Mouse (Mus musculus) MEL (cell line): ENCODE measurements around the gene Utp20. TPM values are rescaled to one million over a fixed set of nuclear protein-coding genes. Genes with fewer than 3 reads are reported as not detected.

Experiments used
- DNase-seq: peaks from one replicate; pipeline ENCODE4 v3.0.0; 2011; ENCODE audit warnings: low read depth, low spot score
- H3K27ac ChIP-seq: 2 replicates; pipeline ENCODE4 v1.5.1; 2012; ENCODE audit warnings: low read depth, mild to moderate bottlenecking, control low read depth, low read length, moderate library complexity; ENCODE audit not compliant: control insufficient read depth
- H3K27me3 ChIP-seq, 2 experiments: fragments of 150-350 bp in 1 of 2; sonication (generic) in 1 of 2; 2 replicates each; pipeline ENCODE4 v1.6.1; 2012; ENCODE audit warnings: low read length in 2 of 2, mild to moderate bottlenecking in 2 of 2, improper control_type of control experiment in 1 of 2, moderate library complexity in 1 of 2; ENCODE audit not compliant: insufficient read depth in 2 of 2, control insufficient read depth in 1 of 2
- H3K36me3 ChIP-seq, 2 experiments: 2 replicates each; pipeline ENCODE4 v1.6.1; 2012 to 2014; ENCODE audit warnings: low read length in 2 of 2, improper control_type of control experiment in 1 of 2, inconsistent platforms in 1 of 2, mild to moderate bottlenecking in 1 of 2; ENCODE audit not compliant: insufficient read depth in 2 of 2, control insufficient read depth in 1 of 2
- H3K4me1 ChIP-seq, 2 experiments: fragments of 150-350 bp in 1 of 2; sonication (generic) in 1 of 2; 2 replicates each; pipeline ENCODE4 v1.6.1; 2012; ENCODE audit warnings: low read length in 2 of 2, improper control_type of control experiment in 1 of 2, mild to moderate bottlenecking in 1 of 2; ENCODE audit not compliant: insufficient read depth in 2 of 2, control insufficient read depth in 1 of 2
- H3K4me3 ChIP-seq, 2 experiments: fragments of 150-350 bp in 1 of 2; sonication (generic) in 1 of 2; 2 replicates each; pipeline ENCODE4 v1.5.1; 2012; ENCODE audit warnings: low read depth in 2 of 2, low read length in 2 of 2, mild to moderate bottlenecking in 2 of 2, moderate library complexity in 2 of 2, control low read depth in 1 of 2, improper control_type of control experiment in 1 of 2; ENCODE audit not compliant: control insufficient read depth in 1 of 2, insufficient read depth in 1 of 2
- H3K79me2 ChIP-seq: 2 replicates; pipeline ENCODE4 v1.6.1; 2012; ENCODE audit warnings: mild to moderate bottlenecking, low read length, moderate library complexity; ENCODE audit not compliant: control insufficient read depth, poor library complexity, insufficient read depth
- H3K9ac ChIP-seq: 2 replicates; pipeline ENCODE4 v1.6.1; 2012; ENCODE audit warnings: low read depth, mild to moderate bottlenecking, control low read depth, low read length, moderate library complexity; ENCODE audit not compliant: control insufficient read depth, poor library complexity, severe bottlenecking
- H3K9me3 ChIP-seq: fragments of 150-350 bp; sonication (generic); replicated peaks from 2 replicates; pipeline ENCODE4 v1.6.1; 2012; ENCODE audit warnings: mild to moderate bottlenecking, low read length, improper control_type of control experiment, moderate library complexity; ENCODE audit not compliant: insufficient read depth
- BHLHE40 ChIP-seq: IDR thresholded peaks from 2 replicates; pipeline ENCODE4 v1.6.1; 2012; ENCODE audit warnings: low read depth, mild to moderate bottlenecking, inconsistent platforms, low read length, improper control_type of control experiment, borderline replicate concordance
- CTCF ChIP-seq, 3 experiments: IDR thresholded peaks in 2 of 3; conservative IDR thresholded peaks in 1 of 3; 2 replicates each; pipeline ENCODE4 v1.5.1; 2011 to 2012; ENCODE audit warnings: low read length in 3 of 3, low read depth in 2 of 3, mild to moderate bottlenecking in 2 of 3, improper control_type of control experiment in 1 of 3, inconsistent platforms in 1 of 3, mixed read lengths in 1 of 3, moderate library complexity in 1 of 3; ENCODE audit not compliant: control insufficient read depth in 1 of 3, insufficient read depth in 1 of 3, poor library complexity in 1 of 3, severe bottlenecking in 1 of 3
- E2F4 ChIP-seq: IDR thresholded peaks from 2 replicates; pipeline ENCODE4 v1.6.1; 2011; ENCODE audit warnings: low read depth, low read length, improper control_type of control experiment, borderline replicate concordance
- ELF1 ChIP-seq: IDR thresholded peaks from 2 replicates; pipeline ENCODE4 v1.6.1; 2014; ENCODE audit warnings: low read depth, mild to moderate bottlenecking, inconsistent platforms, low read length, improper control_type of control experiment, moderate library complexity
- ETS1 ChIP-seq: IDR thresholded peaks from 2 replicates; pipeline ENCODE4 v1.6.1; 2012; ENCODE audit warnings: low read depth, mild to moderate bottlenecking, inconsistent platforms, low read length, improper control_type of control experiment, moderate library complexity
- GABPA ChIP-seq: IDR thresholded peaks from 2 replicates; pipeline ENCODE4 v1.6.1; 2012; ENCODE audit warnings: low read depth, mild to moderate bottlenecking, inconsistent platforms, low read length, improper control_type of control experiment, moderate library complexity
- GATA1 ChIP-seq: IDR thresholded peaks from 2 replicates; pipeline ENCODE4 v1.6.1; 2011; ENCODE audit warnings: low read depth, low read length, improper control_type of control experiment
- JUND ChIP-seq: IDR thresholded peaks from 2 replicates; pipeline ENCODE4 v1.6.1; 2011; ENCODE audit warnings: low read depth, mild to moderate bottlenecking, improper control_type of control experiment, low read length
- KAT2A ChIP-seq: conservative IDR thresholded peaks from 2 replicates; pipeline ENCODE4 v1.6.1; 2012; ENCODE audit warnings: low read depth, low read length, improper control_type of control experiment, inconsistent platforms
- MAX ChIP-seq: IDR thresholded peaks from 2 replicates; pipeline ENCODE4 v1.6.1; 2011; ENCODE audit warnings: low read length, improper control_type of control experiment
- MAZ ChIP-seq: IDR thresholded peaks from 2 replicates; pipeline ENCODE4 v1.6.1; 2012; ENCODE audit warnings: low read depth, mild to moderate bottlenecking, inconsistent platforms, low read length, improper control_type of control experiment
- MXI1 ChIP-seq: IDR thresholded peaks from 2 replicates; pipeline ENCODE4 v1.6.1; 2011; ENCODE audit warnings: mild to moderate bottlenecking, low read depth, low read length, improper control_type of control experiment
- MYB ChIP-seq: IDR thresholded peaks from 2 replicates; pipeline ENCODE4 v1.6.1; 2011; ENCODE audit warnings: mild to moderate bottlenecking, low read depth, low read length, improper control_type of control experiment
- MYC ChIP-seq: IDR thresholded peaks from 2 replicates; pipeline ENCODE4 v1.6.1; 2011; ENCODE audit warnings: low read depth, mild to moderate bottlenecking, low read length, improper control_type of control experiment, moderate library complexity
- NELFE ChIP-seq: IDR thresholded peaks from 2 replicates; pipeline ENCODE4 v1.6.1; 2011; ENCODE audit warnings: low read depth, low read length, improper control_type of control experiment
- POLR2A ChIP-seq, 2 experiments: IDR thresholded peaks; 2 replicates each; pipeline ENCODE4 v1.6.1; 2011 to 2012; ENCODE audit warnings: low read length in 2 of 2, mild to moderate bottlenecking in 2 of 2, control low read depth in 1 of 2, improper control_type of control experiment in 1 of 2, low read depth in 1 of 2, moderate library complexity in 1 of 2; ENCODE audit not compliant: control insufficient read depth in 1 of 2, insufficient read depth in 1 of 2, poor library complexity in 1 of 2
- POLR2AphosphoS2 ChIP-seq: IDR thresholded peaks from 2 replicates; pipeline ENCODE4 v1.6.1; 2011; ENCODE audit warnings: low read length, improper control_type of control experiment
- POLR2AphosphoS5 ChIP-seq: IDR thresholded peaks from 2 replicates; pipeline ENCODE4 v1.6.1; 2012; ENCODE audit warnings: low read depth, borderline replicate concordance, mild to moderate bottlenecking, inconsistent platforms, low read length, moderate library complexity, mixed read lengths
- RAD21 ChIP-seq: IDR thresholded peaks from 2 replicates; pipeline ENCODE4 v1.6.1; 2011; ENCODE audit warnings: mild to moderate bottlenecking, low read depth, low read length, improper control_type of control experiment
- RCOR1 ChIP-seq: IDR thresholded peaks from 2 replicates; pipeline ENCODE4 v1.6.1; 2012; ENCODE audit warnings: low read depth, mild to moderate bottlenecking, inconsistent platforms, low read length, improper control_type of control experiment
- SIN3A ChIP-seq: IDR thresholded peaks from 2 replicates; pipeline ENCODE4 v1.6.1; 2012; ENCODE audit warnings: low read length, improper control_type of control experiment, inconsistent platforms
- TAL1 ChIP-seq: IDR thresholded peaks from 2 replicates; pipeline ENCODE4 v1.6.1; 2012; ENCODE audit warnings: mild to moderate bottlenecking, inconsistent platforms, low read length, moderate library complexity, mixed read lengths
- TCF12 ChIP-seq: IDR thresholded peaks from 2 replicates; pipeline ENCODE4 v1.6.1; 2014; ENCODE audit warnings: low read depth, mild to moderate bottlenecking, inconsistent platforms, low read length, improper control_type of control experiment, moderate library complexity
- UBTF ChIP-seq: IDR thresholded peaks from 2 replicates; pipeline ENCODE4 v1.6.1; 2012; ENCODE audit warnings: low read depth, mild to moderate bottlenecking, inconsistent platforms, low read length, improper control_type of control experiment, moderate library complexity, borderline replicate concordance; ENCODE audit not compliant: insufficient read depth
- USF2 ChIP-seq, 2 experiments: IDR thresholded peaks; 2 replicates each; pipeline ENCODE4 v1.6.1; 2011 to 2012; ENCODE audit warnings: improper control_type of control experiment in 2 of 2, low read length in 2 of 2, borderline replicate concordance in 1 of 2, inconsistent platforms in 1 of 2, low read depth in 1 of 2, mild to moderate bottlenecking in 1 of 2; ENCODE audit not compliant: insufficient read depth in 1 of 2
- ZMIZ1 ChIP-seq: IDR thresholded peaks from 2 replicates; pipeline ENCODE4 v1.6.1; 2012; ENCODE audit warnings: low read depth, mild to moderate bottlenecking, inconsistent platforms, low read length, improper control_type of control experiment, moderate library complexity
- polyA plus RNA-seq, 2 experiments: library from polyadenylated mRNA; stranded (reverse) in 1 of 2; unstranded in 1 of 2; fragments of >175 nt in 1 of 2; fragments of >200 nt in 1 of 2; gene quantifications; 2 replicates each; pipeline versions ENCODE4 v1.2.1 to v1.2.4; 2012; ENCODE audit warnings: low replicate concordance in 2 of 2, low read depth in 1 of 2; ENCODE audit not compliant: insufficient read length in 2 of 2, insufficient read depth in 1 of 2, missing spikeins in 1 of 2
- total RNA-seq: library from RNA; depleted of rRNA; stranded (reverse); fragments of 300-350 nt; gene quantifications from 2 replicates; pipeline ENCODE4 v1.2.3, GENCODE M21; 2012

Gene Utp20
- total and polyA plus RNA-seq, 3 experiments: 56.5 to 138 (median 62.8) TPM

DNA sequence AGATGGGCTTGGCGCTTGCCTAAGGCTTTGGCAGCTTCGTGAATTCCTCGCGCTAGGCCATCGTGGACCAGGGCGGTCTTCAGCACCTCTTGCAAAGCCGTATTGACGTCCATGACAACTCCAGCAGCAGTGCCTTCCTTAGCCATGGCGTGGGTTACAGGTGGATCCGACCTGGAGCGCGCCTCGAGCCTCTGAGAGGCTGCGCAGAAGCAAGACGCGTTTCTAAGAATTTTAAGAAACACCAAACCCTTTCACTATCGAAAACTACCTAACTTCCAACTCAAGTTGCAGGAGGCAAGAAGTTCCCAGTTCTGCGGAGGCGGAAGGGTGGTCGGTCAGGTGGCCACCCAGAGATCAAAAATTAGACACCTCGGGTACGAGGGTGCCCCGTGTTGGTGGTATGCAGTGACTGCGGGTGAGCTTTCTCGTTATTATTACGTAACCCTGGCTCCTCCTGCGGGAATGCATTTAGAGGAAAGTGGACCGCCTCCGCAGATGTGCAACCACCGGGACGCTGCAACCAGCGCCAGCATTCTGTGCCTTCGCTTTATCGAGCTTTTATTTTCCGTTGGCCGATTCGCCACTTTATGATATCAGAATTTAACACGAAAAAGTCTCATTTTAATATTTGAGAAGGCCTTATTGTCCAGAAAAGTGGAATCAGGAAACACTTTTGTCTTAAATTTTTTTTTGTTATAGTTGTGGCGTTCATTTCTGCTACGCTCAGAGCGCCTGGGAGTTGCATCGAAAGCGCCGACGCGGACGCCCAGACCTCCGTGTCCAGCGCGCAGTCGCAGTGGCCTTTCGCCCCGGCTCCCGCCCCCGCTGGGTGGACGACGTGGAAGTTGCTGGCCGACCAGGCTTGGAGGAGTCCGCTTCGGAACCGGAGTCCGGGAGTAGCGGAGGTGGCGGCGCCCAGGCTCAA, 95.8 kb downstream of the Utp20 start, which contains the start of gene Arl1 (continued):
- peak; percentile 90 for TF ChIP-seq MYC
- no peak for TF ChIP-seq JUND
- peak; percentile 48 to 81; a peak in 3 of 4 replicates for TF ChIP-seq POLR2A (IDR thresholded peaks at IDR 0.05; ENCODE audit: control insufficient read depth in 1 of 2, insufficient read depth in 1 of 2, low read depth in 1 of 2, low read length in 2 of 2, poor library complexity in 1 of 2)
- TF ChIP-seq TCF12: peak; percentile 64
- TF ChIP-seq CTCF (IDR thresholded peaks at IDR 0.05 in 2 of 3, conservative IDR thresholded peaks at IDR 0.05 in 1 of 3; ENCODE audit: control insufficient read depth in 1 of 3, insufficient read depth in 1 of 3, low read depth in 2 of 3, low read length in 3 of 3, poor library complexity in 1 of 3, severe bottlenecking in 1 of 3): no peak

DNA sequence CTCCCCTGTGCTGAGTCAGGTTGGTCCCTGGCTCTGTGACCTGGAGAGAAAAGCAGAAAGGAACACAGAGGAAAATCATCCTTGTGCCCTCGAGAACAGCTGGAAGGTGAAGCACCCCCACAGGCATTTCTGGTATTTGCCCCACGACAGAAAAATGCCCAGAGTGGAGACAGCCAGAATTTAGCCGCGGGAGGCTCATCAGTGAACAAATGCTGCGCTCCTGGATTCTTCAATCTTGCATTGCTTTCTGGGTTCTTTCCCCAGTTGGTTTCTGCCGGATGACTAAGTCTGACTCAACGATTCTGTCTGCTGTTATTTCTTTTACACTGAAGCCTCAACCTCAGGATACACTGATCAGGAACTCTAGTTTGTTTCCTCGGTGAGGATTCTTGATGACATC, 98.4 kb downstream of the Utp20 start:
- Histone ChIP-seq H3K9me3 (no peaks in the 10 kb centered on the region), H3K36me3 (peaks cover 0 to 9% of the 10 kb centered on the region in 2 experiments; a peak in 2 of 4 replicates), H3K4me1 (peaks cover 3% of the 10 kb centered on the region in 2 experiments; a peak in 1 of 4 replicates), H3K9ac (no peak overlapping the region), H3K27ac (no peak overlapping the region), H3K27me3 (no peaks in the 10 kb centered on the region; a peak in 1 of 4 replicates), H3K79me2 (peaks cover 18% of the 10 kb centered on the region), H3K4me3 (no peak overlapping the region)
- TF ChIP-seq POLR2A (IDR thresholded peaks at IDR 0.05; ENCODE audit: control insufficient read depth in 1 of 2, insufficient read depth in 1 of 2, low read depth in 1 of 2, low read length in 2 of 2, poor library complexity in 1 of 2) (no peak), POLR2AphosphoS5 (no peak), RCOR1 (no peak), TCF12 (no peak), JUND (no peak), USF2 (IDR thresholded peaks at IDR 0.05; ENCODE audit: borderline replicate concordance in 1 of 2, insufficient read depth in 1 of 2, low read depth in 1 of 2, low read length in 2 of 2) (no peak), NELFE (no peak)
- no peak for DNase-seq

- no peak overlapping the region for H3K4me3 ChIP-seq
- H3K79me2 ChIP-seq: peaks cover 9% of the 10 kb centered on the region
- no peak overlapping the region for H3K9ac ChIP-seq
- H3K27me3 ChIP-seq: peaks cover 0 to under 1% of the 10 kb centered on the region in 2 experiments; a peak in 1 of 4 replicates
- no peaks in the 10 kb centered on the region for H3K9me3 ChIP-seq
- H3K36me3 ChIP-seq: peaks cover 0 to 5% of the 10 kb centered on the region in 2 experiments; a peak in 1 of 4 replicates
- no peak overlapping the region for H3K27ac ChIP-seq
- DNase-seq: peak; percentile 80
- peaks cover 0 to 3% of the 10 kb centered on the region in 2 experiments; a peak in 1 of 4 replicates for H3K4me1 ChIP-seq
- TF ChIP-seq MAX (no peak), TCF12 (no peak), UBTF (no peak), MXI1 (no peak), SIN3A (no peak), POLR2A (IDR thresholded peaks at IDR 0.05; ENCODE audit: control insufficient read depth in 1 of 2, insufficient read depth in 1 of 2, low read depth in 1 of 2, low read length in 2 of 2, poor library complexity in 1 of 2) (no peak), E2F4 (no peak), MAZ (no peak), ETS1 (no peak), GABPA (no peak), GATA1 (no peak), RAD21 (peak; percentile 62), POLR2AphosphoS2 (no peak), TAL1 (no peak), KAT2A (no peak), RCOR1 (no peak), ELF1 (no peak), MYC (no peak), ZMIZ1 (no peak), MYB (no peak), BHLHE40 (no peak)
Observed at GRCm38 (mm10) chr10:88727128-88727527, 99.5 kb downstream of the Utp20 start.
